ENCODE assay signal across 29 mouse cellular contexts in the genomic region with DNA sequence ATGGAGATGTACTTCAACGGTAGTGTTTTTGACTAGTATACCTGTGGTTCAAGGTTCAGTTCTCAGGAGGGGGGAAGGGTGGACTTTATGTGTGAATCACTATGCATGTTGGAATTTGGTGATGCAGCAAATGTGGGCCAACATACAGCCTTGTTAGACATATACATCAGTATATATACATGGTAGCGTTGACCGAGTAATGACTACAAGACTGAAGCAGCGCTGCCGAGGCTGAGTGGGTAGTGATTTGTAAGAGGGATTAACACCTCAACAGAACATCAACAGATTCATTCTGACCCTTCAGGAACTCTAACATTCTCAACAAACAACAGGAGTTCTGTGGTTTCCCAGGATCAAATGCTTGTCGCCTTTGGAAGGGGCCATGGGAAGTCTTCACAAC.
"Had no signal": no experiment of that assay in that cellular context is flagged by ENCODE, and none has a peak within 500 bp of the region (broad histone marks: within the 10 kb centered on the region; RNA-seq: fewer than 3 reads in every experiment).

No protein-coding gene starts in this region.

- H3K36me3 ChIP-seq: limb, embryonic 10.5 days; limb, embryonic 12.5 days; limb, embryonic 13.5 days; limb, embryonic 15.5 days; liver, embryonic 12.5 days; liver, embryonic 13.5 days; liver, embryonic 15.5 days; lung, embryonic 15.5 days; midbrain, embryonic 10.5 days; midbrain, embryonic 12.5 days; midbrain, embryonic 13.5 days; midbrain, embryonic 15.5 days; neural tube, embryonic 12.5 days had no signal

- H3K4me1 ChIP-seq: limb, embryonic 12.5 days; limb, embryonic 15.5 days; lung, embryonic 15.5 days; midbrain, embryonic 10.5 days; midbrain, embryonic 12.5 days; midbrain, embryonic 13.5 days; midbrain, embryonic 15.5 days; neural tube, embryonic 12.5 days had no signal

- H3K27ac ChIP-seq: left cerebral cortex, adult 2 months; limb, embryonic 10.5 days; limb, embryonic 12.5 days; limb, embryonic 13.5 days; limb, embryonic 15.5 days; liver, embryonic 12.5 days; liver, embryonic 13.5 days; liver, embryonic 14.5 days; liver, embryonic 15.5 days; lung, embryonic 15.5 days; macrophage; midbrain, embryonic 10.5 days; midbrain, embryonic 12.5 days; midbrain, embryonic 13.5 days; midbrain, embryonic 15.5 days; neural tube, embryonic 12.5 days had no signal

- H3K27me3 ChIP-seq: limb, embryonic 12.5 days; limb, embryonic 13.5 days; limb, embryonic 15.5 days; liver, embryonic 12.5 days; liver, embryonic 13.5 days; liver, embryonic 15.5 days; lung, embryonic 15.5 days; megakaryocyte, embryonic 14.5 days; midbrain, embryonic 12.5 days; midbrain, embryonic 13.5 days; midbrain, embryonic 15.5 days; neural tube, embryonic 12.5 days had no signal

- H3K9me3 ChIP-seq: limb, embryonic 10.5 days; limb, embryonic 12.5 days; limb, embryonic 13.5 days; limb, embryonic 15.5 days; liver, embryonic 12.5 days; liver, embryonic 13.5 days; liver, embryonic 15.5 days; lung, embryonic 15.5 days; midbrain, embryonic 10.5 days; midbrain, embryonic 12.5 days; midbrain, embryonic 13.5 days; midbrain, embryonic 15.5 days; neural tube, embryonic 12.5 days had no signal

- H3K9ac ChIP-seq: limb, embryonic 12.5 days; limb, embryonic 13.5 days; limb, embryonic 15.5 days; liver, embryonic 12.5 days; liver, embryonic 13.5 days; liver, embryonic 14.5 days; liver, embryonic 15.5 days; lung, embryonic 14.5 days; lung, embryonic 15.5 days; midbrain, embryonic 12.5 days; midbrain, embryonic 13.5 days; midbrain, embryonic 15.5 days; neural tube, embryonic 12.5 days had no signal

- DNase-seq: left cerebral cortex, postnatal 4 days; liver; liver, embryonic 13.5 days; lung, adult 18-20 months; lung, adult 2 months; lung, embryonic 14.5 days; lung, postnatal 10 days; lung, postnatal 14 days; lung, postnatal 36 days; lung, postnatal 4 days had no signal

- H3K4me3 ChIP-seq: left cerebral cortex, adult 2 months; limb, embryonic 10.5 days; limb, embryonic 12.5 days; limb, embryonic 13.5 days; limb, embryonic 15.5 days; liver, embryonic 12.5 days; liver, embryonic 13.5 days; liver, embryonic 15.5 days; lung, embryonic 15.5 days; megakaryocyte, embryonic 14.5 days; midbrain, embryonic 10.5 days; midbrain, embryonic 12.5 days; midbrain, embryonic 13.5 days; midbrain, embryonic 15.5 days; myocyte; neural tube, embryonic 12.5 days had no signal

- ATAC-seq: liver, embryonic 12.5 days; lung, postnatal 0 days; midbrain, embryonic 13.5 days; midbrain, embryonic 15.5 days; midbrain, embryonic 16.5 days had no signal

- H3K4me2 ChIP-seq: limb, embryonic 12.5 days; limb, embryonic 13.5 days; limb, embryonic 15.5 days; liver, embryonic 12.5 days; liver, embryonic 13.5 days; liver, embryonic 15.5 days; lung, embryonic 14.5 days; lung, embryonic 15.5 days; midbrain, embryonic 12.5 days; midbrain, embryonic 13.5 days; midbrain, embryonic 15.5 days; neural tube, embryonic 12.5 days had no signal
